Mouse (Mus musculus) liver, embryonic 18 days (tissue): ENCODE measurements around the gene Slc13a3. TPM values are rescaled to one million over a fixed set of nuclear protein-coding genes. Genes with fewer than 3 reads are reported as not detected.

Experiments used
- polyA plus RNA-seq: library from polyadenylated mRNA; depleted of rRNA; stranded (reverse); fragments of >200 nt; gene quantifications from 2 replicates; pipeline ENCODE4 v1.2.3, GENCODE M21; 2012; rRNA removed

Slc13a3 gene
- 23.4 and 39.1 TPM in 2 replicates for polyA plus RNA-seq

GRCm38 (mm10) chr2:165473003-165473402 lies at the start of gene Slc13a3:
Slc13a3 (minus strand) TSS chr2:165473230.

GRCm38 (mm10) chr2:165503259-165504203 lies 30.5 kb upstream of the Slc13a3 start, which contains the start of gene Slc2a10:
Slc2a10 (plus strand) TSS chr2:165503787.

GRCm38 (mm10) chr2:165492648-165493553 lies 19.9 kb upstream of the Slc13a3 start, which contains the start of gene Trp53rka:
Trp53rka (minus strand) TSS chr2:165493324.

GRCm38 (mm10) chr2:165387844-165388495 lies 85.1 kb downstream of the Slc13a3 start, which contains the start of gene Zfp334:
Zfp334 (minus strand) TSS chr2:165388259.

GRCm38 (mm10) chr2:165368496-165368895 lies 104.5 kb downstream of the Slc13a3 start, which contains the start of gene Zfp663:
Zfp663 (minus strand) TSS chr2:165368729.

Other genes with a start within 250 kb of the Slc13a3 start
- gene Cdh22, start 238.4 kb downstream of the Slc13a3 start, polyA plus RNA-seq: not detected in 2 replicates
- 28.5 and 31.8 TPM in 2 replicates for gene Slc35c2, start 185.4 kb downstream of the Slc13a3 start, polyA plus RNA-seq
- 13.9 and 15.7 TPM in 2 replicates for gene Elmo2, start 146.8 kb downstream of the Slc13a3 start, polyA plus RNA-seq
- gene Zfp663, start 104.5 kb downstream of the Slc13a3 start, polyA plus RNA-seq: 0.03 TPM in 1 of 2 replicates, not detected in the other
- 1.7 and 1.9 TPM in 2 replicates for gene Zfp334, start 85.0 kb downstream of the Slc13a3 start, polyA plus RNA-seq
- gene Ocstamp, start 72.8 kb downstream of the Slc13a3 start, polyA plus RNA-seq: 6.3 and 7.1 TPM in 2 replicates
- 7.9 TPM in 2 replicates for gene Trp53rka, start 20.1 kb upstream of the Slc13a3 start, polyA plus RNA-seq
- gene Slc2a10, start 30.6 kb upstream of the Slc13a3 start, polyA plus RNA-seq: 0.30 and 0.36 TPM in 2 replicates
- gene Eya2, start 121.8 kb upstream of the Slc13a3 start, polyA plus RNA-seq: 0.13 and 0.35 TPM in 2 replicates